Mouse (Mus musculus): Measurements from ENCODE around the gene Phox2a. TPM values are rescaled to one million over a fixed set of nuclear protein-coding genes. Genes with fewer than 3 reads are reported as not detected.

The Phox2a gene
- not detected in 2 replicates for total RNA-seq (2012; rRNA removed)
- polyA plus RNA-seq (2012; ENCODE audit: insufficient read depth in 1 of 2, insufficient read length in 2 of 2, low read depth in 1 of 2, low replicate concordance in 2 of 2, missing spikeins in 1 of 2): not detected

DNA sequence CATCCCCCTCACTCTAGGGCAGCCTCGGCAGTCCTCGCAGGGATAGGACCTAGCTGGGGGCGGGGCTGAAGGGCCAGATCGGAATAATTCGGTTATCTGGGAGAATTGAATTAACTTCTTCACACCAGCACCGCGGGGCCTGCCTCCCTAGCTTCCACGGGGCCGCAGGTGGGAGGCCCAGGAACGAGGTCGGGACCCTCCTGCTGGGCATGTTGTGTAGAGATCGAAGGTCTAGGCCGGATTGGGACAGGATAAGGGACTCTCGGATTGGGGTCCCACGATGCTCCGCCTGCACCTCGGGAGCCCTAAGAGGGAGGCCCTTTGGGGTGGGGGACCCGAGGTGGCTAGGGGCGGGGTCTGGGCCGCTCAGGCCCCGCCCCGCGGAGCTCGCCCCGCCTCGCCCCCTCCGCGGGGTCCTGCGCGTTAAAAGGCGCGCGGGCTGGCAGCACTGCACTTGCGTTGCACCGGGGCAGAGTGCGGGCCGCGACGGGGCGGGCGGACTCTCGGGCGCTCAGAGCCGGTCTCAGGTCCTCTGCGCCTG is at the start of gene Phox2a:
Phox2a (plus strand) TSS at position 453 of the 541 bp plus-strand sequence.
- Histone ChIP-seq H3K4me1 (ENCODE audit: control insufficient read depth in 1 of 2, insufficient read depth in 2 of 2, low read length in 2 of 2) (no peaks in the 10 kb centered on the region), H3K36me3 (ENCODE audit: control insufficient read depth in 1 of 2, insufficient read depth in 2 of 2, low read length in 2 of 2) (no peaks in the 10 kb centered on the region), H3K9ac (ENCODE audit: control insufficient read depth, low read depth, low read length, poor library complexity, severe bottlenecking) (no peak within 1 kb of the TSS), H3K79me2 (ENCODE audit: control insufficient read depth, insufficient read depth, low read length, poor library complexity) (no peaks in the 10 kb centered on the region), H3K4me3 (ENCODE audit: control insufficient read depth in 1 of 2, insufficient read depth in 1 of 2, low read depth in 2 of 2, low read length in 2 of 2) (no peak within 1 kb of the TSS), H3K27me3 (ENCODE audit: control insufficient read depth in 1 of 2, insufficient read depth in 2 of 2, low read length in 2 of 2) (no peaks in the 10 kb centered on the region; a peak in 1 of 4 replicates), H3K9me3 (replicated peaks; ENCODE audit: insufficient read depth, low read length) (no peaks in the 10 kb centered on the region), H3K27ac (ENCODE audit: control insufficient read depth, low read depth, low read length) (no peak within 1 kb of the TSS)
- DNase-seq (ENCODE audit: low read depth, low spot score): no peak
- TF ChIP-seq USF1 (IDR thresholded peaks at IDR 0.05; ENCODE audit: low read depth, low read length) (no peak), ZNF384 (IDR thresholded peaks at IDR 0.05; ENCODE audit: low read depth, low read length) (no peak), NRF1 (IDR thresholded peaks at IDR 0.05; ENCODE audit: insufficient read depth, low read depth, low read length, poor library complexity, severe bottlenecking) (no peak), UBTF (IDR thresholded peaks at IDR 0.05; ENCODE audit: borderline replicate concordance, insufficient read depth, low read depth, low read length) (no peak), GABPA (IDR thresholded peaks at IDR 0.05; ENCODE audit: low read depth, low read length) (no peak), NELFE (IDR thresholded peaks at IDR 0.05; ENCODE audit: low read depth, low read length) (no peak), RCOR1 (IDR thresholded peaks at IDR 0.05; ENCODE audit: low read depth, low read length) (no peak), RAD21 (IDR thresholded peaks at IDR 0.05; ENCODE audit: low read depth, low read length) (no peak), KAT2A (conservative IDR thresholded peaks at IDR 0.05; ENCODE audit: low read depth, low read length) (no peak), TAL1 (IDR thresholded peaks at IDR 0.05; ENCODE audit: low read length) (no peak), ZKSCAN1 (IDR thresholded peaks at IDR 0.05; ENCODE audit: low read depth, low read length) (no peak), ZMIZ1 (IDR thresholded peaks at IDR 0.05; ENCODE audit: low read depth, low read length) (no peak), POLR2AphosphoS5 (IDR thresholded peaks at IDR 0.05; ENCODE audit: borderline replicate concordance, low read depth, low read length) (no peak), EP300 (IDR thresholded peaks at IDR 0.05; ENCODE audit: low read depth in 1 of 2, low read length in 2 of 2) (no peak), POLR2AphosphoS2 (IDR thresholded peaks at IDR 0.05; ENCODE audit: low read length) (no peak), SIN3A (IDR thresholded peaks at IDR 0.05; ENCODE audit: low read length) (no peak), MAX (IDR thresholded peaks at IDR 0.05; ENCODE audit: low read length) (no peak), SMC3 (IDR thresholded peaks at IDR 0.05; ENCODE audit: low read depth, low read length) (no peak), MXI1 (IDR thresholded peaks at IDR 0.05; ENCODE audit: low read depth, low read length) (no peak), BHLHE40 (IDR thresholded peaks at IDR 0.05; ENCODE audit: borderline replicate concordance, low read depth, low read length) (no peak)

DNA sequence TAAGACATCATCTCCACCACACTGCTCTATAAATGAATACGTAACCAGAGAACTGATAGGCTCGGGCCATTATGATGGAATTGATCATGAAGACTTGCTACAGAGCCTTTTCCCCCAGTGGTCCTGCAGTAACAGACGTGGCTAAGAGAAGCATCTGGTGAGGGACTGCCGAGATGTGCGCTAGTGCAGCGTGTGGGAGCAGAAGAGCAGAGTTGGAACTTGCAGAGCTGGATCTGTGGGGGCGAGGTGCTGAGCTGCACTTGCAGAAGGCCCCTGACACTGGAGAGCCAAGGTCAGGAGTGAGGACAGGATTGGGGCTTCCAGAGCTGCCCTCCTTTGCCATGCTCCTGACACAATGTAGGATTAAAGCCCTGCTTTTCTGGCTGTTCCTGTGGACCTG is 48.1 kb upstream of the Phox2a start:
- Histone ChIP-seq H3K9me3 (replicated peaks; ENCODE audit: insufficient read depth, low read length) (no peaks in the 10 kb centered on the region), H3K4me1 (ENCODE audit: control insufficient read depth in 1 of 2, insufficient read depth in 2 of 2, low read length in 2 of 2) (no peaks in the 10 kb centered on the region), H3K9ac (ENCODE audit: control insufficient read depth, low read depth, low read length, poor library complexity, severe bottlenecking) (no peak overlapping the region), H3K36me3 (ENCODE audit: control insufficient read depth in 1 of 2, insufficient read depth in 2 of 2, low read length in 2 of 2) (no peaks in the 10 kb centered on the region), H3K27me3 (ENCODE audit: control insufficient read depth in 1 of 2, insufficient read depth in 2 of 2, low read length in 2 of 2) (no peaks in the 10 kb centered on the region), H3K4me3 (ENCODE audit: control insufficient read depth in 1 of 2, insufficient read depth in 1 of 2, low read depth in 2 of 2, low read length in 2 of 2) (no peak overlapping the region), H3K79me2 (ENCODE audit: control insufficient read depth, insufficient read depth, low read length, poor library complexity) (no peaks in the 10 kb centered on the region), H3K27ac (ENCODE audit: control insufficient read depth, low read depth, low read length) (no peak overlapping the region)
- TF ChIP-seq MAFK (IDR thresholded peaks at IDR 0.05; ENCODE audit: borderline replicate concordance, low read depth, low read length) (no peak), GATA1 (IDR thresholded peaks at IDR 0.05; ENCODE audit: low read depth, low read length) (no peak), POLR2A (IDR thresholded peaks at IDR 0.05; ENCODE audit: control insufficient read depth in 1 of 2, insufficient read depth in 1 of 2, low read depth in 1 of 2, low read length in 2 of 2, poor library complexity in 1 of 2) (no peak), BHLHE40 (IDR thresholded peaks at IDR 0.05; ENCODE audit: borderline replicate concordance, low read depth, low read length) (no peak), MAX (IDR thresholded peaks at IDR 0.05; ENCODE audit: low read length) (no peak), SMC3 (IDR thresholded peaks at IDR 0.05; ENCODE audit: low read depth, low read length) (no peak), POLR2AphosphoS5 (IDR thresholded peaks at IDR 0.05; ENCODE audit: borderline replicate concordance, low read depth, low read length) (no peak), GABPA (IDR thresholded peaks at IDR 0.05; ENCODE audit: low read depth, low read length) (no peak), CHD2 (IDR thresholded peaks at IDR 0.05; ENCODE audit: low read length) (no peak), RCOR1 (IDR thresholded peaks at IDR 0.05; ENCODE audit: low read depth, low read length) (no peak), ELF1 (IDR thresholded peaks at IDR 0.05; ENCODE audit: low read depth, low read length) (no peak), ZMIZ1 (IDR thresholded peaks at IDR 0.05; ENCODE audit: low read depth, low read length) (no peak), TAL1 (IDR thresholded peaks at IDR 0.05; ENCODE audit: low read length) (no peak), E2F4 (IDR thresholded peaks at IDR 0.05; ENCODE audit: borderline replicate concordance, low read depth, low read length) (no peak), ZNF384 (IDR thresholded peaks at IDR 0.05; ENCODE audit: low read depth, low read length) (no peak), CTCF (IDR thresholded peaks at IDR 0.05 in 2 of 3, conservative IDR thresholded peaks at IDR 0.05 in 1 of 3; ENCODE audit: control insufficient read depth in 1 of 3, insufficient read depth in 1 of 3, low read depth in 2 of 3, low read length in 3 of 3, poor library complexity in 1 of 3, severe bottlenecking in 1 of 3) (no peak), USF1 (IDR thresholded peaks at IDR 0.05; ENCODE audit: low read depth, low read length) (no peak), ZKSCAN1 (IDR thresholded peaks at IDR 0.05; ENCODE audit: low read depth, low read length) (no peak), KAT2A (conservative IDR thresholded peaks at IDR 0.05; ENCODE audit: low read depth, low read length) (no peak)
- DNase-seq (ENCODE audit: low read depth, low spot score): no peak
